Mouse (Mus musculus): ENCODE data around the gene Psmb5.

Gene Psmb5

GRCm38 (mm10) chr14:54617897-54618365 is at the start of gene Psmb5:
Gene Psmb5, minus strand, starts transcription at chr14:54618022.
- WGBS, result under 1% methylated on average over 25 of the region's 25 CpGs

GRCm38 (mm10) chr14:54664477-54665222 is 46.8 kb upstream of the Psmb5 start:
- WGBS, result 58% methylated on average over 10 of the region's 10 CpGs

GRCm38 (mm10) chr14:54660009-54660408 is 42.2 kb upstream of the Psmb5 start:
- 72% methylated on average over 2 of the region's 2 CpGs for WGBS

- WGBS, result 2% methylated on average over 12 of the region's 12 CpGs
Measured at GRCm38 (mm10) chr14:54653496-54653895, 35.7 kb upstream of the Psmb5 start.

- WGBS, result 3% methylated on average over 7 of the region's 7 CpGs
Measured at GRCm38 (mm10) chr14:54652787-54653186, 35.0 kb upstream of the Psmb5 start.

- WGBS, result 73% methylated on average over 4 of the region's 4 CpGs
Measured at GRCm38 (mm10) chr14:54651556-54651955, 33.7 kb upstream of the Psmb5 start.

- whole genome bisulfite sequencing, result 51% methylated on average over 23 of the region's 23 CpGs
Measured at GRCm38 (mm10) chr14:54650621-54651454, 33.0 kb upstream of the Psmb5 start.

GRCm38 (mm10) chr14:54647900-54648299 is 30.1 kb upstream of the Psmb5 start:
- WGBS, result 46% methylated on average over 4 of the region's 4 CpGs

- WGBS, result 82% methylated on average over 8 of the region's 8 CpGs
Measured at GRCm38 (mm10) chr14:54646898-54647636, 29.2 kb upstream of the Psmb5 start.

GRCm38 (mm10) chr14:54646455-54646854 is 28.6 kb upstream of the Psmb5 start:
- 84% methylated on average over 17 of the region's 17 CpGs for WGBS

GRCm38 (mm10) chr14:54644294-54644693 is 26.5 kb upstream of the Psmb5 start:
- 85% methylated on average over 9 of the region's 9 CpGs for WGBS

- 68% methylated on average over 2 of the region's 2 CpGs for WGBS
Measured at GRCm38 (mm10) chr14:54643011-54643410, 25.2 kb upstream of the Psmb5 start.

GRCm38 (mm10) chr14:54642224-54642944 is 24.6 kb upstream of the Psmb5 start:
- 73% methylated on average over 25 of the region's 25 CpGs for WGBS

GRCm38 (mm10) chr14:54641305-54641969 is 23.6 kb upstream of the Psmb5 start, which contains the start of gene Cdh24:
Gene Cdh24, minus strand, starts transcription at chr14:54641364.
- 1% methylated on average over 49 of the region's 52 CpGs for WGBS

GRCm38 (mm10) chr14:54640946-54641304 is 23.1 kb upstream of the Psmb5 start, which contains the start of gene Gm17606:
Gene Gm17606, plus strand, starts transcription at chr14:54640952.
- WGBS, result 1% methylated on average over 28 of the region's 28 CpGs

GRCm38 (mm10) chr14:54640121-54640520 is 22.3 kb upstream of the Psmb5 start:
- WGBS, result 55% methylated on average over 4 of the region's 4 CpGs

- 37% methylated on average over 5 of the region's 5 CpGs for WGBS
Measured at GRCm38 (mm10) chr14:54638210-54638609, 20.4 kb upstream of the Psmb5 start.

- WGBS, result 51% methylated on average over 8 of the region's 8 CpGs
Measured at GRCm38 (mm10) chr14:54636954-54637353, 19.1 kb upstream of the Psmb5 start.

GRCm38 (mm10) chr14:54634182-54634581 is 16.4 kb upstream of the Psmb5 start:
- 79% methylated on average over 4 of the region's 4 CpGs for WGBS

GRCm38 (mm10) chr14:54632252-54632651 is 14.4 kb upstream of the Psmb5 start:
- 95% methylated on average over 37 of the region's 37 CpGs for WGBS

GRCm38 (mm10) chr14:54631240-54631599 is 13.4 kb upstream of the Psmb5 start:
- 89% methylated on average over 4 of the region's 4 CpGs for WGBS
